Mouse (Mus musculus) kidney, embryonic 14.5 days (tissue): ENCODE measurements at regions not wholly inside any gene's neighbourhood (a gene's known extent, or its start where the extent isn't known, plus 50 kb on each side); places are given as distances from the start of the nearest gene placed in this dataset.

Experiments
- ATAC-seq: fragments of 200-750 bp; cut with Nextera tagmentation; 2 replicates; pipeline ENCODE4 v1.8.0; 2017; ENCODE audit warnings: moderate number of reproducible peaks, mild to moderate bottlenecking, moderate TSS enrichment, moderate library complexity; ENCODE audit not compliant: low FRiP score, low TSS enrichment
- H3K27ac ChIP-seq: fragments of 300-500 bp; sonication (generic); 2 replicates; pipeline ENCODE4 v1.5.1; 2014; ENCODE audit warnings: low read depth, mild to moderate bottlenecking, low read length, moderate library complexity, mixed read lengths
- H3K27me3 ChIP-seq: fragments of 300-500 bp; sonication (generic); 2 replicates; pipeline ENCODE4 v1.6.1; 2014; ENCODE audit warnings: mild to moderate bottlenecking, low read length; ENCODE audit not compliant: control insufficient read depth, insufficient read depth
- H3K36me3 ChIP-seq: fragments of 300-500 bp; sonication (generic); 2 replicates; pipeline ENCODE4 v1.6.1; 2014; ENCODE audit warnings: low read length, mixed read lengths; ENCODE audit not compliant: control insufficient read depth, insufficient read depth
- H3K4me1 ChIP-seq: fragments of 300-500 bp; sonication (generic); 2 replicates; pipeline ENCODE4 v1.6.1; 2014; ENCODE audit warnings: low read length, mixed read lengths; ENCODE audit not compliant: control insufficient read depth, insufficient read depth
- H3K4me2 ChIP-seq: fragments of 300-500 bp; sonication (generic); replicated peaks from 2 replicates; pipeline ENCODE4 v1.6.1; 2014; ENCODE audit warnings: low read depth, mild to moderate bottlenecking, low read length
- H3K4me3 ChIP-seq: fragments of 300-500 bp; sonication (generic); 2 replicates; pipeline ENCODE4 v1.5.1; 2014; ENCODE audit warnings: mild to moderate bottlenecking, low read length
- H3K9ac ChIP-seq: fragments of 300-500 bp; sonication (generic); 2 replicates; pipeline ENCODE4 v1.6.1; 2014; ENCODE audit warnings: low read depth, mild to moderate bottlenecking, low read length, moderate library complexity
- H3K9me3 ChIP-seq: fragments of 300-500 bp; sonication (generic); 2 replicates; pipeline ENCODE4 v1.6.1; 2016; ENCODE audit warnings: low read length; ENCODE audit not compliant: control insufficient read depth
- WGBS: fragments of 180-500 bp; shearing (Covaris S2); extraction: QIAGEN DNeasy Blood & Tissue Kit; methylation state at CpG from one replicate; pipeline ENCODE4 v1.1.7; 2014; 5-methylcytosine and 5-hydroxymethylcytosine counted together

- Histone ChIP-seq H3K9ac (no peak overlapping the region), H3K4me2 (peak overlapping the region; percentile 19), H3K27ac (no peak overlapping the region), H3K27me3 (no peaks in the 10 kb centered on the region), H3K36me3 (no peaks in the 10 kb centered on the region), H3K4me3 (no peak overlapping the region), H3K4me1 (no peaks in the 10 kb centered on the region), H3K9me3 (no peaks in the 10 kb centered on the region)
- peak; percentile 81; the same call in 1 of the 2 replicates for ATAC-seq
- 13% methylated on average over 16 of the region's 16 CpGs for WGBS
These were observed 142.3 kb downstream of the Bach1 start for GRCm38 (mm10) chr16:87840949-87841546.
